Mouse (Mus musculus) heart, adult 2 months (tissue): ENCODE results near the gene Tmcc1. TPM values are rescaled to one million over a fixed set of nuclear protein-coding genes. Genes with fewer than 3 reads are reported as not detected.
"Not testable (repeated sequence)": the region's sequence is repeated elsewhere in the genome, so short reads cannot be mapped to it uniquely, and the experiment has no call there.

Source experiments
- DNase-seq, 2 experiments: peaks; one replicate each; pipeline ENCODE4 v3.0.0; 2021
- H3K27ac ChIP-seq: fragments of 200-600 bp; 2 replicates; pipeline ENCODE4 v1.8.1; 2022
- H3K27me3 ChIP-seq: fragments of 200-500 bp; 2 replicates; pipeline ENCODE4 v1.6.1; 2012; ENCODE audit warnings: mild to moderate bottlenecking, low read length, inconsistent platforms, mixed read lengths; ENCODE audit not compliant: control insufficient read depth, insufficient read depth
- H3K36me3 ChIP-seq: fragments of 200-500 bp; 2 replicates; pipeline ENCODE4 v1.6.1; 2012; ENCODE audit warnings: low read length, inconsistent platforms; ENCODE audit not compliant: control insufficient read depth, insufficient read depth
- H3K4me1 ChIP-seq: fragments of 200-500 bp; 2 replicates; pipeline ENCODE4 v1.6.1; 2011; ENCODE audit warnings: low read length; ENCODE audit not compliant: control insufficient read depth, insufficient read depth
- H3K4me3 ChIP-seq: fragments of 200-600 bp; 2 replicates; pipeline ENCODE4 v1.8.1; 2022
- H3K79me2 ChIP-seq: fragments of 200-500 bp; replicated peaks from 2 replicates; pipeline ENCODE4 v1.6.1; 2012; ENCODE audit warnings: mild to moderate bottlenecking, inconsistent platforms, low read length, moderate library complexity, mixed read lengths; ENCODE audit not compliant: control insufficient read depth, insufficient read depth
- H3K9ac ChIP-seq: fragments of 200-500 bp; 2 replicates; pipeline ENCODE4 v1.6.1; 2012; ENCODE audit warnings: low read depth, mild to moderate bottlenecking, control low read depth, inconsistent platforms, low read length, mixed read lengths
- CTCF ChIP-seq: fragments of 200-600 bp; IDR thresholded peaks from 2 replicates; pipeline ENCODE4 v1.8.1; 2022; ENCODE audit warnings: antibody characterized with exemption, mild to moderate bottlenecking, moderate library complexity
- EP300 ChIP-seq: fragments of 200-500 bp; IDR thresholded peaks from 2 replicates; pipeline ENCODE4 v1.6.1; 2011; ENCODE audit warnings: low read depth, low read length, control low read depth; ENCODE audit not compliant: insufficient read depth
- POLR2A ChIP-seq: fragments of 200-500 bp; IDR thresholded peaks from 2 replicates; pipeline ENCODE4 v1.6.1; 2011; ENCODE audit warnings: mild to moderate bottlenecking, low read depth, low read length, control low read depth; ENCODE audit not compliant: insufficient read depth
- WGBS: fragments of 180-500 bp; shearing (Covaris S2); methylation state at CpG from one replicate; pipeline ENCODE4 v1.1.7; 2018; 5-methylcytosine and 5-hydroxymethylcytosine counted together
- intact Hi-C: fragments of 180-260 bp; cut with DNase I; formaldehyde crosslinking; loops from one replicate; pipeline ENCODE4 v1.15.1; 2025
- polyA plus RNA-seq: library from polyadenylated mRNA; depleted of rRNA; stranded (reverse); fragments of >200 nt; gene quantifications from 2 replicates; pipeline ENCODE4 v1.2.3, GENCODE M21; 2012
- total RNA-seq, 2 experiments: library from RNA; stranded (reverse); gene quantifications; 2 replicates each; pipeline ENCODE4 v1.2.3; 2021

Gene Tmcc1
- total and polyA plus RNA-seq, 3 experiments = 16.7 to 33.8 (median 32.1) TPM

DNA sequence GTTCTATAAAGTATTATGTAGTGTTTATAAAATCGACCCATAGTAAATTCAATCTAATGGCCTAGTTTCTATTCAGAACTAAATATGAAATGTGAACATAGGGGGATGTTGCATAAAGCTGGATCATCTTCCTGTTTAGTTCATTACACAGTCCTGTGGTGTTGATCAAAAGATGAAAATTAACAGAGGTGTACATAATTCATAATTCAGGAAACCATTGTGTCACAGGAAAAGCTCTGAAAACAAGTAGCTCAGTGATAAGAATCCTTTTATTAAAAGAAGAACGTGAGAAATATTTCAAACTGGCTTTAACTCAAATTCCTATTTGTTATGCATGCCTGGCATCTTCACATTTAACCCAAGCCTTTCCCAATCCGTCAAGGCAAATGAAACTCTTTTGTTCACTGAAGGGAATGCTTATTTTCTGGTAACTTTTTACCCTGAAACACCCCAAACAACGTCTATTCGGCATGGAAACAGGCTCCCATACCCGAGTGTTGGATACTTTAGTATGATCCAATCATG is 121.0 kb downstream of the Tmcc1 start:
- H3K9ac ChIP-seq = peak overlapping the region; percentile 89
- TF ChIP-seq POLR2A = no peak
- TF ChIP-seq CTCF = no peak
- no peak for TF ChIP-seq EP300
- peak overlapping the region; percentile 88 for H3K27ac ChIP-seq
- peaks cover 18% of the 10 kb centered on the region for H3K4me1 ChIP-seq
- peak overlapping the region; percentile 41 for H3K4me3 ChIP-seq
- peaks cover 2% of the 10 kb centered on the region for H3K79me2 ChIP-seq
- DNase-seq = peak in 1 of 2 experiments; percentile 41
- no peaks in the 10 kb centered on the region for H3K27me3 ChIP-seq
- intact Hi-C loops = loop anchor here (5.0 kb wide), 1 partner anchor 35 kb away; no protein-coding TSS in a partner anchor
- 6% methylated on average over 6 of the region's 6 CpGs for WGBS
- peaks cover 42% of the 10 kb centered on the region for H3K36me3 ChIP-seq

DNA sequence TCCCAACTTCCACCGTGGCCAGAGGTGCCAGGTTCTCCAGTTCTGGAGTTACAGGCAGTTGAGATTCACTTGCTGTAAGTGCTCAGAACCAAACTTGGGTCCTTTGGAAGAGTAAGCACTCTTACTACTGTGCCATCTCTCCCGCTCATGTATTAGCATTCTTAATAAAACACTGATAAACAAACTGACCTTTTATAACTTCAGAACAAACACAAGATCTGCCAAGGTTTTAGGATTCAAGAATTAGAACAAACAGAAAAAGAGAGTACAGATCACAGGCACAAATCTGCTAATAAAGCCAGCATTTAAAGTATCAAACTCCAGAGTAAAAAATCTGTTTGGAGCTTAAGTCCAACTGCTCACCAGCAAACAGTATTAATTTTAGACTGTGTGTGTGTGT is 121.5 kb downstream of the Tmcc1 start:
- Histone ChIP-seq H3K27me3 (no peaks in the 10 kb centered on the region), H3K4me3 (peak overlapping the region; percentile 41), H3K27ac (peak overlapping the region; percentile 88), H3K9ac (peak overlapping the region; percentile 63; the same call in 1 of the 2 replicates), H3K4me1 (peaks cover 18% of the 10 kb centered on the region), H3K79me2 (peaks cover 2% of the 10 kb centered on the region), H3K36me3 (peaks cover 43% of the 10 kb centered on the region)
- TF ChIP-seq CTCF (no peak), POLR2A (no peak), EP300 (no peak)
- intact Hi-C loops = loop anchor here (2.0 to 5.0 kb wide), 2 partner anchors 15 to 36 kb away; no protein-coding TSS in a partner anchor
- WGBS = 57% methylated on average over 2 of the region's 2 CpGs
- no peak for DNase-seq

DNA sequence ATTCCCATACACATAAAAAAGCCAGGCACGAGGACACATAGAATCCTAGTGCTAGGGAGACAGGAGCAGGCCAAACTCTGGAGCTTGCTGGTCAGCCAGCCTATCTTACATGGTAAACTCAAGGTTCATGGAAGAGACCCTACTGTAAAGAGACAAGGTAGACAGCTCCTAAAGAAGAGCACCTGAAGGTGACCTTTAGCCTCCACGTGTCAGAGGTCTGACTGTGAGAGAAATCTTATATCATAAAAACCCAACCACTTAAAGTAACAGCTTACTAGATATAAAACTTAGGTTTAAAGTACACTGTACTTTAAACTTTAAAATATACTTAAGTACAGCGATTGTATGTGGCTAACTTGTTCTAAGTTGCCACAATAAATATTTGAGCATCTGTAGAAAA is 122.7 kb downstream of the Tmcc1 start:
- Histone ChIP-seq H3K4me1 (peaks cover 17% of the 10 kb centered on the region), H3K4me3 (no peak overlapping the region), H3K36me3 (peaks cover 39% of the 10 kb centered on the region), H3K79me2 (peaks cover 4% of the 10 kb centered on the region; the same call in 1 of the 2 replicates), H3K27ac (peak overlapping the region; percentile 88), H3K9ac (no peak overlapping the region), H3K27me3 (no peaks in the 10 kb centered on the region)
- intact Hi-C loops = loop anchor here (2.0 to 5.0 kb wide), 2 partner anchors 14 to 37 kb away; no protein-coding TSS in a partner anchor
- TF ChIP-seq CTCF (no peak), POLR2A (no peak), EP300 (no peak)
- DNase-seq = no peak
- WGBS = 72% methylated on average over 3 of the region's 3 CpGs

DNA sequence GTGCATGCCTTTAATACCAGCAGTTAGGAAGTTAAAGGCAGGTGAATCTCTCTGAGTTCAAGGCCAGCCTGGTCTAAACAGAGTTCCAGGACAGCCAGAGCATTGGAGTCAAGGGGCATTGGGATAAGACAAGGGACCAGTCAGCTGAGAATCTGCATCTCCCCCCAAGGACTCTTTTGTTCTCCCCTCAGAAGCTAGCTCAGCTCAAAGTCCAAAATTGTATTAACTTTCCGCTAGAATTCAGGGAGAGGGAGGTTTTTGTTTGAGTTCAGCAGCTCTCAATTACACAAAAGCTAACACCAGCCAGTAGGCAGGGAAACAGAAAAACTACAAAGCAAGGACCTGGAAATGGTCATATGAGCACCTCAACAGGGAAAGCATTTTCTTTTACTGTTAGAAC is 129.8 kb downstream of the Tmcc1 start:
- no peak overlapping the region for H3K9ac ChIP-seq
- H3K36me3 ChIP-seq = peaks cover 27% of the 10 kb centered on the region
- H3K27me3 ChIP-seq = no peaks in the 10 kb centered on the region
- peaks cover 8% of the 10 kb centered on the region; the same call in 1 of the 2 replicates for H3K79me2 ChIP-seq
- no peak for DNase-seq
- peaks cover 10% of the 10 kb centered on the region for H3K4me1 ChIP-seq
- H3K27ac ChIP-seq = no peak overlapping the region
- intact Hi-C loops = no loop called here
- no peak overlapping the region for H3K4me3 ChIP-seq
- WGBS = 90% methylated on average over 1 of the region's 1 CpGs
- no peak for TF ChIP-seq EP300
- no peak for TF ChIP-seq POLR2A
- TF ChIP-seq CTCF = no peak

DNA sequence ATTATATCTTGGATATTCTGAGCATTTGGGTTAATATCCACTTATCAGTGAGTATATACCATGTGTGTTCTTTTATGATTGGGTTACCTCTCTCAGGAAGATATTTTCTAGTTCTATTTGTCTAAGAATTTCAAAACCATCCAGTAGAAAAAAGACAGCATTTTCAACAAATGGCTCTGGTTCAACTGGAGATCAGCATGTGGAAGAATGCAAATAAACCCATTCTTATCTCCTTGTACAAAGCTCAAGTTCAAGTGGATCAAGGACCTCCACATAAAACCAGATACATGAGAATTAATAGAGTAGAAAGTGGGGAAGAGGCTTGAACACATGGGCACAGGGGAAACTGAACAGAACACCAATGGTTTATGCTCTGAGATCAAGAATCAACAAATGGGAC is 133.7 kb downstream of the Tmcc1 start:
- intact Hi-C loops, H3K9ac ChIP-seq, H3K27me3 ChIP-seq, DNase-seq, H3K4me3 ChIP-seq, H3K79me2 ChIP-seq: not testable (repeated sequence)
- H3K36me3 ChIP-seq = peaks cover 34% of the 10 kb centered on the region
- H3K4me1 ChIP-seq = peaks cover 19% of the 10 kb centered on the region
- peak overlapping the region; percentile 23; the same call in 1 of the 2 replicates for H3K27ac ChIP-seq

DNA sequence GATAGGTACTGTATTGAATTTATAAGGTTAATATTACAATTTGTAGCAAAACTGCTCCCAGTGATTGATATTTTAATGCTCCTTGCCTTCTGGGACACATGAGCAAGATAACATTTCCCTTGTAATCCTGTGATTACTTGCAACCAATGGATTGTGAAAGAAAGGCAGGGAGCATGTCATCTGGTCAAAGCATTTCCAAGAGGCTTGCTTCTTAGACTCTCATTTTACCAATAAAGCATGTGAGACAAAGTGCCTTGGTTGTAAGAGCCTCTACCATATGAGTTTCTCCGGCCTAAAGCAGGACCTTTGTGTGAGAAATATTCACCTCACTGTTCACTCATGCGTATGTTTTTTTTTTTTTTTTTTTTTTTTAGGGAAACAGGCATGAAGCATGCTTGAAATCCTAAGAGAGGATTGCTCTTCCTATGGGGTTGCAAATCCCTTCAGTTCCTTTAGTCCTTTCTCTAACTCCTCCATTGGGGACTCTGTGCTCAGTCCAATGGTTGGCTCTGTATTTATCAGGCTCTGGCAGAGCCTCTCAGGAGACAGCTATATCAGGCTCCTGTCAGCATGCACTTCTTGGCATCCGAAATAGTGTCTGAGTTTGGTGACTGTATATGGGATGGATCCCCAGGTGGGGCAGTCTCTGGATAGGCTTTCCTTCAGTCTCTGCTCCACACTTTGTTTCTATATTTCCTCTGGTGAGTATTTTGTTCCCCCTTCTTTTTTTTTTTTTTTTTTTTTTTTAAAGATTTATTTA is 134.6 kb downstream of the Tmcc1 start:
- Histone ChIP-seq H3K9ac (no peak overlapping the region), H3K36me3 (peaks cover 42% of the 10 kb centered on the region), H3K27ac (peak overlapping the region; percentile 39), H3K4me1 (peaks cover 24% of the 10 kb centered on the region), H3K27me3 (no peaks in the 10 kb centered on the region), H3K79me2 (peaks cover 6% of the 10 kb centered on the region; the same call in 1 of the 2 replicates), H3K4me3 (no peak overlapping the region)
- TF ChIP-seq POLR2A (no peak), EP300 (no peak), CTCF (no peak)
- intact Hi-C loops = no loop called here
- DNase-seq = peak in 1 of 2 experiments; percentile 47
- 47% methylated on average over 3 of the region's 3 CpGs for WGBS
